Mouse (Mus musculus) myocyte (in vitro differentiated cells): ENCODE data around the gene Sult6b2.

Experiments
- MAX ChIP-seq: IDR thresholded peaks from one replicate; pipeline ENCODE4 v1.6.1; 2011; ENCODE audit warnings: low read depth, mild to moderate bottlenecking, control low read depth
- MYOG ChIP-seq, 3 experiments: IDR thresholded peaks; one replicate each; pipeline ENCODE4 v1.6.1; 2011; ENCODE audit warnings: control low read depth in 2 of 3, low read depth in 2 of 3, mild to moderate bottlenecking in 2 of 3; ENCODE audit not compliant: insufficient read length in 2 of 3, control insufficient read depth in 1 of 3, insufficient read depth in 1 of 3
- POLR2A ChIP-seq: IDR thresholded peaks from one replicate; pipeline ENCODE4 v1.6.1; 2011; ENCODE audit warnings: low read depth, mild to moderate bottlenecking, control low read depth, moderate library complexity; ENCODE audit not compliant: insufficient read length
- USF1 ChIP-seq: IDR thresholded peaks from one replicate; pipeline ENCODE4 v1.6.1; 2011; ENCODE audit warnings: low read depth, mild to moderate bottlenecking, control low read depth, moderate library complexity

GRCm38 (mm10) chr6:142838501-142838900, 34.2 kb upstream of the Sult6b2 start:
- TF ChIP-seq POLR2A: no peak
- no peak for TF ChIP-seq MAX
- no peak for TF ChIP-seq USF1
- TF ChIP-seq MYOG (IDR thresholded peaks at IDR 0.05; ENCODE audit: control insufficient read depth in 1 of 3, insufficient read depth in 1 of 3, insufficient read length in 2 of 3, low read depth in 2 of 3): no peak
